Mouse (Mus musculus): ENCODE measurements at regions not wholly inside any gene's neighbourhood (a gene's known extent, or its start where the extent isn't known, plus 50 kb on each side); places are given as distances from the start of the nearest gene placed in this dataset.
A peak's percentile ranks its signal among the peaks of the same experiment; 100 is the strongest.

DNA sequence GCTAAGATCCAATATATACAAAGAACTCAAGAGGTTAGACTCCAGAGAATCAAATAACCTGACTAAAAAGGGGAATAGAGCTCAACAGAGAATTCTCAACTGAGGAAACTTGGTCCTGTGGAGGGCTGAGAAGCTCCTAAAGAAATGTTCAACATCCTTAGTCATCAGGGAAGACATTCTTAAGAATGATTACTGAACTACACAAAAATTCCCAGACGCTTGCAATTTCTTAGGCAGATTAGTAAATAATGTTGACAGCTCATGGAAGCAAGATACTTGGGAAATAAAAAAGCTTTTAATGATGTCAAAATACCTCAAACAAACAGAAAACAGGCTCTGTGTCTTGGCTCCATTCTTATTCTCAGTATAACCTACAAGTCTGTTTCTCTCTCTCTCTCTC lies 206.6 kb downstream of the Gm7489 start:
- Histone ChIP-seq H3K4me3 (ENCODE audit: low read depth, low read length) (no peak overlapping the region), H3K9ac (ENCODE audit: low read length) (no peak overlapping the region), H3K36me3 (ENCODE audit: control insufficient read depth, insufficient read depth, low read length) (no peaks in the 10 kb centered on the region), H3K27me3 (replicated peaks; ENCODE audit: control insufficient read depth, insufficient read depth, low read length) (no peaks in the 10 kb centered on the region), H3K9me3 (ENCODE audit: control insufficient read depth, low read length) (no peaks in the 10 kb centered on the region), H3K4me1 (replicated peaks; ENCODE audit: control insufficient read depth, insufficient read depth, low read length) (0 out of 2 replicates have a peak, but pooled peaks cover 4% of the 10 kb centered on the region), H3K27ac (ENCODE audit: low read depth) (no peak overlapping the region), H3K4me2 (ENCODE audit: low read length) (no peak overlapping the region)
- DNase-seq (ENCODE audit: low spot score) (no peak), ATAC-seq (replicated peaks; ENCODE audit: low FRiP score, low TSS enrichment, low read depth) (no peak)
- WGBS: 36% methylated on average over 1 of the region's 1 CpGs

GRCm38 (mm10) chr15:54092386-54092785 lies 207.7 kb downstream of the Gm7489 start:
- no peak for ATAC-seq (replicated peaks; ENCODE audit: low FRiP score, low TSS enrichment, low read depth)
- H3K4me1 ChIP-seq (replicated peaks; ENCODE audit: control insufficient read depth, insufficient read depth, low read length): 0 out of 2 replicates have a peak, but pooled peaks cover 4% of the 10 kb centered on the region
- H3K27me3 ChIP-seq (replicated peaks; ENCODE audit: control insufficient read depth, insufficient read depth, low read length): no peaks in the 10 kb centered on the region
- H3K27ac ChIP-seq (ENCODE audit: low read depth): no peak overlapping the region
- no peak overlapping the region for H3K9ac ChIP-seq (ENCODE audit: low read length)
- H3K36me3 ChIP-seq (ENCODE audit: control insufficient read depth, insufficient read depth, low read length): no peaks in the 10 kb centered on the region
- H3K9me3 ChIP-seq (ENCODE audit: control insufficient read depth, low read length): no peaks in the 10 kb centered on the region
- H3K4me3 ChIP-seq (ENCODE audit: low read depth, low read length): no peak overlapping the region
- WGBS: 78% methylated on average over 3 of the region's 3 CpGs
- no peak overlapping the region for H3K4me2 ChIP-seq (ENCODE audit: low read length)
- no peak for DNase-seq (ENCODE audit: low spot score)

- WGBS: 55% methylated on average over 2 of the region's 2 CpGs
- no peak for ATAC-seq (replicated peaks; ENCODE audit: low FRiP score, low TSS enrichment, low read depth)
- no peak overlapping the region for H3K4me2 ChIP-seq (ENCODE audit: low read length)
These were observed 212.8 kb downstream of the Gm7489 start for GRCm38 (mm10) chr15:54097498-54097897.

DNA sequence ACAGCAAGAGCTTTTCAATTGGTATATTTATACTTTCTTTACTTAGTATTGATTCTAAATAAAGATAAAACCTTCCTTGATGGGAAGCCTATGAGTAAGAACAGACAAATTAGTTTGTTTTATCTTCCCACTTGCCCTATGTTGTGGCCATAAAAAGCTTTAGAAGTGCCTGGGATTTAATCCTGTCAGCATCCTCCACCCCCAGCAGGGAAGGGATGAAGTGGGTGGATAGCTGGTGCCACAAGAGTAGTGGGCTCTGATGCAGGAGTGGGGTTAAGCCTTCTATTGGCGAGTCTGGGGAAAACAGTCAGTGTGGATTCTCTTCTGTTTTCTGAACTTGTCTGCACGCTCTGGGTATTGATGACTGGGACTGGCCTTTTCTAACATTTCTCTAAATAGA lies 227.7 kb downstream of the Gm7489 start:
- ATAC-seq (replicated peaks; ENCODE audit: low FRiP score, low TSS enrichment, low read depth) (no peak), DNase-seq (ENCODE audit: low spot score) (no peak)
- 50% methylated on average over 2 of the region's 2 CpGs for WGBS
- Histone ChIP-seq H3K4me3 (ENCODE audit: low read depth, low read length) (no peak overlapping the region), H3K4me1 (replicated peaks; ENCODE audit: control insufficient read depth, insufficient read depth, low read length) (no peaks in the 10 kb centered on the region), H3K27ac (ENCODE audit: low read depth) (no peak overlapping the region), H3K9ac (ENCODE audit: low read length) (no peak overlapping the region), H3K4me2 (ENCODE audit: low read length) (no peak overlapping the region), H3K36me3 (ENCODE audit: control insufficient read depth, insufficient read depth, low read length) (no peaks in the 10 kb centered on the region), H3K27me3 (replicated peaks; ENCODE audit: control insufficient read depth, insufficient read depth, low read length) (no peaks in the 10 kb centered on the region), H3K9me3 (ENCODE audit: control insufficient read depth, low read length) (no peaks in the 10 kb centered on the region)

More at GRCm38 (mm10) chr15:54097498-54097897, 212.8 kb downstream of the Gm7489 start:
- no peak for DNase-seq (ENCODE audit: low spot score)
- H3K27ac ChIP-seq (ENCODE audit: low read depth): no peak overlapping the region
- no peaks in the 10 kb centered on the region for H3K4me1 ChIP-seq (replicated peaks; ENCODE audit: control insufficient read depth, insufficient read depth, low read length)
- H3K27me3 ChIP-seq (replicated peaks; ENCODE audit: control insufficient read depth, insufficient read depth, low read length): no peaks in the 10 kb centered on the region
- H3K9ac ChIP-seq (ENCODE audit: low read length): no peak overlapping the region
- no peak overlapping the region for H3K4me3 ChIP-seq (ENCODE audit: low read depth, low read length)
- H3K36me3 ChIP-seq (ENCODE audit: control insufficient read depth, insufficient read depth, low read length): no peaks in the 10 kb centered on the region
- no peaks in the 10 kb centered on the region for H3K9me3 ChIP-seq (ENCODE audit: control insufficient read depth, low read length)

GRCm38 (mm10) chr15:54114096-54114512 lies 229.4 kb downstream of the Gm7489 start:
- peak; percentile 51 for DNase-seq (ENCODE audit: low spot score)
- 65% methylated on average over 5 of the region's 5 CpGs for WGBS
- Histone ChIP-seq H3K36me3 (ENCODE audit: control insufficient read depth, insufficient read depth, low read length) (no peaks in the 10 kb centered on the region), H3K27me3 (replicated peaks; ENCODE audit: control insufficient read depth, insufficient read depth, low read length) (no peaks in the 10 kb centered on the region), H3K27ac (ENCODE audit: low read depth) (no peak overlapping the region), H3K4me2 (ENCODE audit: low read length) (no peak overlapping the region), H3K9me3 (ENCODE audit: control insufficient read depth, low read length) (no peaks in the 10 kb centered on the region), H3K9ac (ENCODE audit: low read length) (no peak overlapping the region), H3K4me1 (replicated peaks; ENCODE audit: control insufficient read depth, insufficient read depth, low read length) (no peaks in the 10 kb centered on the region), H3K4me3 (ENCODE audit: low read depth, low read length) (no peak overlapping the region)
- no peak; the same call in 1 of the 2 replicates for ATAC-seq (replicated peaks; ENCODE audit: low FRiP score, low TSS enrichment, low read depth)

GRCm38 (mm10) chr15:54117967-54118538 lies 233.3 kb downstream of the Gm7489 start:
- H3K4me3 ChIP-seq (ENCODE audit: low read depth, low read length): no peak overlapping the region
- WGBS: 85% methylated on average over 5 of the region's 5 CpGs
- no peaks in the 10 kb centered on the region for H3K4me1 ChIP-seq (replicated peaks; ENCODE audit: control insufficient read depth, insufficient read depth, low read length)
- no peaks in the 10 kb centered on the region for H3K9me3 ChIP-seq (ENCODE audit: control insufficient read depth, low read length)
- H3K27ac ChIP-seq (ENCODE audit: low read depth): no peak overlapping the region
- H3K4me2 ChIP-seq (ENCODE audit: low read length): no peak overlapping the region
- DNase-seq (ENCODE audit: low spot score) (no peak), ATAC-seq (replicated peaks; ENCODE audit: low FRiP score, low TSS enrichment, low read depth) (no peak)
- H3K27me3 ChIP-seq (replicated peaks; ENCODE audit: control insufficient read depth, insufficient read depth, low read length): no peaks in the 10 kb centered on the region
- H3K9ac ChIP-seq (ENCODE audit: low read length): no peak overlapping the region
- no peaks in the 10 kb centered on the region for H3K36me3 ChIP-seq (ENCODE audit: control insufficient read depth, insufficient read depth, low read length)

GRCm38 (mm10) chr15:54120456-54120855 lies 235.8 kb downstream of the Gm7489 start:
- no peaks in the 10 kb centered on the region for H3K4me1 ChIP-seq (replicated peaks; ENCODE audit: control insufficient read depth, insufficient read depth, low read length)
- 92% methylated on average over 3 of the region's 3 CpGs for WGBS
- no peak overlapping the region for H3K27ac ChIP-seq (ENCODE audit: low read depth)
- H3K9me3 ChIP-seq (ENCODE audit: control insufficient read depth, low read length): no peaks in the 10 kb centered on the region
- ATAC-seq (replicated peaks; ENCODE audit: low FRiP score, low TSS enrichment, low read depth) (no peak), DNase-seq (ENCODE audit: low spot score) (no peak)
- H3K9ac ChIP-seq (ENCODE audit: low read length): no peak overlapping the region
- no peaks in the 10 kb centered on the region for H3K36me3 ChIP-seq (ENCODE audit: control insufficient read depth, insufficient read depth, low read length)
- no peak overlapping the region for H3K4me3 ChIP-seq (ENCODE audit: low read depth, low read length)
- H3K27me3 ChIP-seq (replicated peaks; ENCODE audit: control insufficient read depth, insufficient read depth, low read length): no peaks in the 10 kb centered on the region
- no peak overlapping the region for H3K4me2 ChIP-seq (ENCODE audit: low read length)

DNA sequence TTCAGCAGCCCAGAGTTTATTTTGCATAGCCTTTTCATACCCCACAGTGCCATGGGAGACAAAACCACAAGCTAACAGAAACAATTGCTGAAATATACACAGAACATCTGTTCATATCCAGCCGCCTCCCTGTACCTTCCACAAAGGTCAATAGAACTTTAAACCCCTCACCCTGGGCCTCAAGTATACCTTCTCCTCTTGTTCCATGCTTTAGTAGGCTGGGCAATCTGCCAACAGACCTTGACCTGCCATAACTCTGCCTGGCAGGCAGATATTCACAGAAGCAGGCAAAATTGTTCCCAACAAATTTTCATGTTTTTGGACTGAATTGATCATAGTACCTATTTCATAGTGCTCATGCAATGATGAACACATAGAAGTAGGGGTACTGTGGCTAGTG lies 279.6 kb downstream of the Gm7489 start:
- DNase-seq (ENCODE audit: low spot score) (no peak), ATAC-seq (replicated peaks; ENCODE audit: low FRiP score, low TSS enrichment, low read depth) (no peak)
- WGBS: 35% methylated on average over 1 of the region's 1 CpGs

GRCm38 (mm10) chr15:54167842-54168361 lies 283.2 kb downstream of the Gm7489 start:
- DNase-seq (ENCODE audit: low spot score) (no peak), ATAC-seq (replicated peaks; ENCODE audit: low FRiP score, low TSS enrichment, low read depth) (no peak)
- Histone ChIP-seq H3K36me3 (ENCODE audit: control insufficient read depth, insufficient read depth, low read length) (no peaks in the 10 kb centered on the region), H3K9ac (ENCODE audit: low read length) (no peak overlapping the region), H3K27ac (ENCODE audit: low read depth) (no peak overlapping the region), H3K4me1 (replicated peaks; ENCODE audit: control insufficient read depth, insufficient read depth, low read length) (peaks cover 4% of the 10 kb centered on the region; the same call in 1 of the 2 replicates), H3K9me3 (ENCODE audit: control insufficient read depth, low read length) (no peaks in the 10 kb centered on the region), H3K4me2 (ENCODE audit: low read length) (no peak overlapping the region), H3K4me3 (ENCODE audit: low read depth, low read length) (no peak overlapping the region), H3K27me3 (replicated peaks; ENCODE audit: control insufficient read depth, insufficient read depth, low read length) (no peaks in the 10 kb centered on the region)
- 91% methylated on average over 3 of the region's 3 CpGs for WGBS

More for the DNA sequence above, 279.6 kb downstream of the Gm7489 start:
- no peak overlapping the region for H3K27ac ChIP-seq (ENCODE audit: low read depth)
- H3K27me3 ChIP-seq (replicated peaks; ENCODE audit: control insufficient read depth, insufficient read depth, low read length): no peaks in the 10 kb centered on the region
- no peaks in the 10 kb centered on the region for H3K9me3 ChIP-seq (ENCODE audit: control insufficient read depth, low read length)
- no peaks in the 10 kb centered on the region for H3K36me3 ChIP-seq (ENCODE audit: control insufficient read depth, insufficient read depth, low read length)
- no peak overlapping the region for H3K4me3 ChIP-seq (ENCODE audit: low read depth, low read length)
- peaks cover 4% of the 10 kb centered on the region; the same call in 1 of the 2 replicates for H3K4me1 ChIP-seq (replicated peaks; ENCODE audit: control insufficient read depth, insufficient read depth, low read length)
- no peak overlapping the region for H3K9ac ChIP-seq (ENCODE audit: low read length)
- no peak overlapping the region for H3K4me2 ChIP-seq (ENCODE audit: low read length)

All from intestine, embryonic 14.5 days (tissue).